In genomic region chr3:148922618-148923095, GRCm38 (mm10) we compare ENCODE assay signal across 8 mouse cellular contexts.
DNase-seq lines count a peak whose midpoint lies in the region; ATAC-seq and TF ChIP-seq lines count a peak whose summit lies in the region.

No protein-coding gene starts in this region.

- no peak for DNase-seq in kidney, adult 18-20 months
- peak; percentile 70 for DNase-seq in forebrain, embryonic 11.5 days (ENCODE audit: low spot score)
- DNase-seq in layer of hippocampus, adult 18-20 months (ENCODE audit: low spot score in 2 of 2) = peak; percentile 39 to 63
- DNase-seq in midbrain, embryonic 11.5 days (ENCODE audit: low spot score, missing footprints) = no peak
- DNase-seq in gastrocnemius, postnatal 4 days (ENCODE audit: low spot score in 2 of 2) = no peak
- no peak for DNase-seq in urinary bladder, postnatal 36 days (ENCODE audit: low spot score in 2 of 2)
- no peak for DNase-seq in gastrocnemius, adult 2 months

- TF ChIP-seq CTCF in gastrocnemius, adult 2 months (IDR thresholded peaks at IDR 0.05) = no peak

- no peak for ATAC-seq in kidney, embryonic 15.5 days (replicated peaks; ENCODE audit: low FRiP score)
- ATAC-seq in forebrain, embryonic 11.5 days (replicated peaks; ENCODE audit: low FRiP score) = peak; percentile 64
- peak; percentile 60; the same call in 1 of the 2 replicates for ATAC-seq in midbrain, embryonic 11.5 days (ENCODE audit: low FRiP score)

- H3K9me3 ChIP-seq in kidney, embryonic 15.5 days (replicated peaks) = no peaks in the 10 kb centered on the region
- H3K9me3 ChIP-seq in forebrain, embryonic 11.5 days (ENCODE audit: control insufficient read depth, low read length) = no peaks in the 10 kb centered on the region
- H3K9me3 ChIP-seq in midbrain, embryonic 11.5 days (ENCODE audit: control insufficient read depth, low read length) = no peaks in the 10 kb centered on the region

- no peak overlapping the region for H3K9ac ChIP-seq in kidney, embryonic 15.5 days
- H3K9ac ChIP-seq in forebrain, embryonic 11.5 days (ENCODE audit: low read length) = no peak overlapping the region; the same call in 1 of the 2 replicates
- no peak overlapping the region for H3K9ac ChIP-seq in midbrain, embryonic 11.5 days (ENCODE audit: low read length)

- peak overlapping the region; percentile 58; the same call in 1 of the 2 replicates for H3K27ac ChIP-seq in kidney, embryonic 15.5 days
- no peak overlapping the region for H3K27ac ChIP-seq in forebrain, embryonic 11.5 days (ENCODE audit: low read depth, low read length)
- H3K27ac ChIP-seq in midbrain, embryonic 11.5 days (ENCODE audit: low read depth, low read length) = no peak overlapping the region
- no peak overlapping the region for H3K27ac ChIP-seq in gastrocnemius, adult 2 months

- WGBS in kidney, embryonic 15.5 days = 81% methylated on average over 14 of the region's 14 CpGs
- WGBS in forebrain, embryonic 11.5 days = 43% methylated on average over 14 of the region's 14 CpGs
- 46% methylated on average over 14 of the region's 14 CpGs for WGBS in midbrain, embryonic 11.5 days

- H3K4me2 ChIP-seq in kidney, embryonic 15.5 days = no peak overlapping the region
- peak overlapping the region; percentile 32; the same call in 1 of the 2 replicates for H3K4me2 ChIP-seq in forebrain, embryonic 11.5 days (ENCODE audit: low read depth, low read length, severe bottlenecking)
- H3K4me2 ChIP-seq in midbrain, embryonic 11.5 days = peak overlapping the region; percentile 12; the same call in 1 of the 2 replicates

- intact Hi-C loops in gastrocnemius, adult 2 months (cut with DNase I) = no loop called here

- no peaks in the 10 kb centered on the region for H3K27me3 ChIP-seq in kidney, embryonic 15.5 days
- H3K27me3 ChIP-seq in forebrain, embryonic 11.5 days (ENCODE audit: control insufficient read depth, insufficient read depth, low read length) = no peaks in the 10 kb centered on the region
- no peaks in the 10 kb centered on the region for H3K27me3 ChIP-seq in midbrain, embryonic 11.5 days (ENCODE audit: control insufficient read depth, insufficient read depth, low read length)

- no peak overlapping the region for H3K4me3 ChIP-seq in kidney, embryonic 15.5 days (replicated peaks)
- 0 out of 2 replicates have a peak overlapping the region, but pooled peaks have one; percentile 6 for H3K4me3 ChIP-seq in forebrain, embryonic 11.5 days (ENCODE audit: low read depth, low read length)
- no peak overlapping the region for H3K4me3 ChIP-seq in midbrain, embryonic 11.5 days (ENCODE audit: low read depth, low read length)
- H3K4me3 ChIP-seq in gastrocnemius, adult 2 months = no peak overlapping the region

- H3K36me3 ChIP-seq in kidney, embryonic 15.5 days = peaks cover 5% of the 10 kb centered on the region; the same call in 1 of the 2 replicates
- no peaks in the 10 kb centered on the region for H3K36me3 ChIP-seq in forebrain, embryonic 11.5 days (ENCODE audit: control insufficient read depth, insufficient read depth, low read length)
- no peaks in the 10 kb centered on the region for H3K36me3 ChIP-seq in midbrain, embryonic 11.5 days (ENCODE audit: control insufficient read depth, insufficient read depth, low read length)

- H3K4me1 ChIP-seq in kidney, embryonic 15.5 days = peaks cover 43% of the 10 kb centered on the region
- H3K4me1 ChIP-seq in forebrain, embryonic 11.5 days (replicated peaks; ENCODE audit: control insufficient read depth, insufficient read depth, low read length) = peaks cover 9% of the 10 kb centered on the region
- H3K4me1 ChIP-seq in midbrain, embryonic 11.5 days (ENCODE audit: control insufficient read depth, insufficient read depth, low read length) = peaks cover 15% of the 10 kb centered on the region

Comparison
In these comparisons a context has a peak if more than half of its experiments do, and no peak if none do; other contexts are left out.
1. DNase-seq: peak in forebrain, embryonic 11.5 days (single experiment) and layer of hippocampus, adult 18-20 months (2 of 2); none in kidney, adult 18-20 months (single experiment), midbrain, embryonic 11.5 days (single experiment), gastrocnemius, postnatal 4 days (0 of 2), urinary bladder, postnatal 36 days (0 of 2) and gastrocnemius, adult 2 months (single experiment).